Mouse (Mus musculus) kidney, postnatal 4 days (tissue): ENCODE measurements around the gene Foxred2.
A peak's percentile ranks its signal among the peaks of the same experiment; 100 is the strongest.

Experiments used
- DNase-seq, 2 experiments: peaks; one replicate each; pipeline ENCODE4 v3.0.0; 2021; ENCODE audit warnings: mixed read lengths in 2 of 2

The Foxred2 gene

GRCm38 (mm10) chr15:77914507-77914906 is 42.0 kb downstream of the Foxred2 start:
- DNase-seq: peak in 1 of 2 experiments; percentile 1

GRCm38 (mm10) chr15:77913054-77913453 is 43.5 kb downstream of the Foxred2 start:
- no peak for DNase-seq

GRCm38 (mm10) chr15:77912585-77912984 is 43.9 kb downstream of the Foxred2 start:
- DNase-seq: peak in 1 of 2 experiments; percentile 56

GRCm38 (mm10) chr15:77912048-77912447 is 44.5 kb downstream of the Foxred2 start:
- DNase-seq: peak in 1 of 2 experiments; percentile 43

- DNase-seq: peak; percentile 50 to 72
Measured at GRCm38 (mm10) chr15:77911065-77911464, 45.5 kb downstream of the Foxred2 start.

- DNase-seq: no peak
Measured at GRCm38 (mm10) chr15:77907646-77908518, 48.6 kb downstream of the Foxred2 start.

GRCm38 (mm10) chr15:77906545-77906944 is 50.0 kb downstream of the Foxred2 start:
- DNase-seq: peak in 1 of 2 experiments; percentile 66

- no peak for DNase-seq
Measured at GRCm38 (mm10) chr15:77906081-77906480, 50.4 kb downstream of the Foxred2 start.

GRCm38 (mm10) chr15:77905275-77905970 is 51.1 kb downstream of the Foxred2 start:
- DNase-seq: peak; percentile 86 to 91

- no peak for DNase-seq
Measured at GRCm38 (mm10) chr15:77904363-77904892, 52.1 kb downstream of the Foxred2 start.

GRCm38 (mm10) chr15:77903176-77903575 is 53.3 kb downstream of the Foxred2 start:
- DNase-seq: peak in 1 of 2 experiments; percentile 58

- no peak for DNase-seq
Measured at GRCm38 (mm10) chr15:77894926-77895325, 61.6 kb downstream of the Foxred2 start.

GRCm38 (mm10) chr15:77893292-77893691 is 63.2 kb downstream of the Foxred2 start:
- no peak for DNase-seq

GRCm38 (mm10) chr15:77892420-77892819 is 64.1 kb downstream of the Foxred2 start:
- no peak for DNase-seq

GRCm38 (mm10) chr15:77891766-77892165 is 64.8 kb downstream of the Foxred2 start:
- peak; percentile 46 to 63 for DNase-seq
